Comparison of ENCODE assay signal across 8 mouse cellular contexts in genomic region chr11:113651907-113652273, GRCm38 (mm10). TPM values are rescaled to one million over a fixed set of nuclear protein-coding genes. Genes with fewer than 3 reads are reported as not detected.
DNase-seq lines count a peak whose midpoint lies in the region; ATAC-seq and TF ChIP-seq lines count a peak whose summit lies in the region.

No protein-coding gene starts in this region.

- peak in 1 of 2 experiments; percentile 44 for DNase-seq in layer of hippocampus, adult 2 months (ENCODE audit: low spot score in 2 of 2)
- no peak for DNase-seq in layer of hippocampus, adult 9-10 months (ENCODE audit: low spot score)
- DNase-seq in cerebellum, adult 18-20 months, result peak; percentile 61 to 63
- peak; percentile 63 for DNase-seq in hindbrain, embryonic 14.5 days (ENCODE audit: low spot score)
- no peak for DNase-seq in liver, embryonic 14.5 days (ENCODE audit: low read depth in 3 of 3, low spot score in 3 of 3)
- DNase-seq in retina, embryonic 14.5 days (ENCODE audit: low spot score), result peak; percentile 71
- DNase-seq in urinary bladder, adult 18-20 months (ENCODE audit: low spot score in 2 of 2), result no peak
- no peak for DNase-seq in heart, adult 18-20 months

- H3K9me3 ChIP-seq in hindbrain, embryonic 14.5 days (ENCODE audit: control insufficient read depth, low read length), result no peaks in the 10 kb centered on the region
- H3K9me3 ChIP-seq in liver, embryonic 14.5 days (ENCODE audit: control insufficient read depth, low read length), result no peaks in the 10 kb centered on the region

- no peak overlapping the region; the same call in 1 of the 2 replicates for H3K4me3 ChIP-seq in layer of hippocampus, adult 2 months
- H3K4me3 ChIP-seq in hindbrain, embryonic 14.5 days (replicated peaks; ENCODE audit: low read length), result no peak overlapping the region
- no peak overlapping the region for H3K4me3 ChIP-seq in liver, embryonic 14.5 days (ENCODE audit: insufficient read depth in 1 of 2, low read depth in 2 of 2, low read length in 2 of 2)

- TF ChIP-seq CTCF in layer of hippocampus, adult 2 months (conservative IDR thresholded peaks at IDR 0.05), result peak; percentile 73
- TF ChIP-seq CTCF in liver, embryonic 14.5 days (IDR thresholded peaks at IDR 0.05; ENCODE audit: low read depth), result peak; percentile 63

- H3K4me2 ChIP-seq in hindbrain, embryonic 14.5 days (replicated peaks), result no peak overlapping the region
- peak overlapping the region; percentile 15; the same call in 1 of the 2 replicates for H3K4me2 ChIP-seq in liver, embryonic 14.5 days (ENCODE audit: low read depth)

- TF ChIP-seq EP300 in liver, embryonic 14.5 days (IDR thresholded peaks at IDR 0.05; ENCODE audit: low read depth), result no peak

- peak overlapping the region; percentile 100 for H3K27ac ChIP-seq in layer of hippocampus, adult 2 months
- no peak overlapping the region for H3K27ac ChIP-seq in hindbrain, embryonic 14.5 days
- peak overlapping the region; percentile 80 for H3K27ac ChIP-seq in liver, embryonic 14.5 days

- peaks cover 15% of the 10 kb centered on the region for H3K4me1 ChIP-seq in hindbrain, embryonic 14.5 days (replicated peaks; ENCODE audit: control insufficient read depth, insufficient read depth, low read length)
- peaks cover 24 to 27% of the 10 kb centered on the region in 2 experiments for H3K4me1 ChIP-seq in liver, embryonic 14.5 days (replicated peaks; ENCODE audit: control insufficient read depth in 2 of 2, insufficient read depth in 2 of 2, low read length in 1 of 2)

- no peaks in the 10 kb centered on the region for H3K27me3 ChIP-seq in hindbrain, embryonic 14.5 days (ENCODE audit: control insufficient read depth, insufficient read depth, low read length)
- H3K27me3 ChIP-seq in liver, embryonic 14.5 days (ENCODE audit: control insufficient read depth, insufficient read depth, low read length), result no peaks in the 10 kb centered on the region

- H3K9ac ChIP-seq in hindbrain, embryonic 14.5 days, result no peak overlapping the region
- no peak overlapping the region for H3K9ac ChIP-seq in liver, embryonic 14.5 days (replicated peaks)

- peak; percentile 23; the same call in 1 of the 2 replicates for ATAC-seq in hindbrain, embryonic 14.5 days (ENCODE audit: low FRiP score)
- ATAC-seq in liver, embryonic 14.5 days (ENCODE audit: insufficient read depth), result no peak

- WGBS in hindbrain, embryonic 14.5 days, result 46% methylated on average over 8 of the region's 8 CpGs
- WGBS in liver, embryonic 14.5 days (ENCODE audit: insufficient replicate concordance), result 62% methylated on average over 8 of the region's 8 CpGs

- peaks cover 49% of the 10 kb centered on the region for H3K36me3 ChIP-seq in hindbrain, embryonic 14.5 days (replicated peaks; ENCODE audit: control insufficient read depth, insufficient read depth)
- H3K36me3 ChIP-seq in liver, embryonic 14.5 days (replicated peaks; ENCODE audit: control insufficient read depth, insufficient read depth, low read depth), result peaks cover 52% of the 10 kb centered on the region

RNA-seq across cellular contexts. Expression of gene Slc39a11, which starts 2.0 kb away (rescaled TPM):
- 10 to 100 TPM; 21.7 to 23.1 TPM for total RNA-seq in layer of hippocampus, adult 2 months (2021)
- 25.5 and 30.2 TPM in 2 replicates for polyA plus RNA-seq in hindbrain, embryonic 14.5 days (2014; fragmentation: Nextera tagmentation; extraction: Ambion mirVana)
- 4.9 and 5.1 TPM in 2 replicates for polyA plus RNA-seq in liver, embryonic 14.5 days (2012; rRNA removed)
- polyA plus RNA-seq in liver, embryonic 14.5 days (2014; fragmentation: Nextera tagmentation; extraction: Ambion mirVana), result 10.1 and 10.2 TPM in 2 replicates
- 1 to 10 TPM; 3.3 to 4.8 TPM for total RNA-seq in heart, adult 18-20 months (2021)

RNA-seq across cellular contexts. Expression of gene Cog1, which starts 2.9 kb away (rescaled TPM):
- 10 to 100 TPM; 59.5 to 63.2 TPM for total RNA-seq in layer of hippocampus, adult 2 months (2021)
- 38.0 and 41.9 TPM in 2 replicates for polyA plus RNA-seq in hindbrain, embryonic 14.5 days (2014; fragmentation: Nextera tagmentation; extraction: Ambion mirVana)
- polyA plus RNA-seq in liver, embryonic 14.5 days (2012; rRNA removed), result 12.0 and 12.9 TPM in 2 replicates
- 9.3 and 12.7 TPM in 2 replicates for polyA plus RNA-seq in liver, embryonic 14.5 days (2014; fragmentation: Nextera tagmentation; extraction: Ambion mirVana)
- 10 to 100 TPM; 17.3 to 19.8 TPM for total RNA-seq in heart, adult 18-20 months (2021)

RNA-seq across cellular contexts. Expression of gene Fam104a, which starts 32.1 kb away (rescaled TPM):
- total RNA-seq in layer of hippocampus, adult 2 months (2021), result 10 to 100 TPM; 26.4 to 29.1 TPM
- 42.3 and 43.7 TPM in 2 replicates for polyA plus RNA-seq in hindbrain, embryonic 14.5 days (2014; fragmentation: Nextera tagmentation; extraction: Ambion mirVana)
- 20.6 and 25.0 TPM in 2 replicates for polyA plus RNA-seq in liver, embryonic 14.5 days (2012; rRNA removed)
- 44.5 and 46.8 TPM in 2 replicates for polyA plus RNA-seq in liver, embryonic 14.5 days (2014; fragmentation: Nextera tagmentation; extraction: Ambion mirVana)
- total RNA-seq in heart, adult 18-20 months (2021), result 10 to 100 TPM; 16.0 to 16.7 TPM

RNA-seq across cellular contexts. Expression of gene D11Wsu47e, which starts 32.3 kb away (rescaled TPM):
- total RNA-seq in layer of hippocampus, adult 2 months (2021), result 10 to 100 TPM; 13.2 to 16.2 TPM
- 22.2 and 24.2 TPM in 2 replicates for polyA plus RNA-seq in hindbrain, embryonic 14.5 days (2014; fragmentation: Nextera tagmentation; extraction: Ambion mirVana)
- 5.8 and 8.0 TPM in 2 replicates for polyA plus RNA-seq in liver, embryonic 14.5 days (2012; rRNA removed)
- polyA plus RNA-seq in liver, embryonic 14.5 days (2014; fragmentation: Nextera tagmentation; extraction: Ambion mirVana), result 7.8 and 9.2 TPM in 2 replicates
- 1 to 10 TPM; 7.0 to 7.8 TPM for total RNA-seq in heart, adult 18-20 months (2021)

RNA-seq across cellular contexts. Expression of gene Sstr2, which starts 32.7 kb away (rescaled TPM):
- total RNA-seq in layer of hippocampus, adult 2 months (2021), result 10 to 100 TPM; 22.0 to 23.2 TPM
- 19.4 and 23.9 TPM in 2 replicates for polyA plus RNA-seq in hindbrain, embryonic 14.5 days (2014; fragmentation: Nextera tagmentation; extraction: Ambion mirVana)
- 2.8 and 3.5 TPM in 2 replicates for polyA plus RNA-seq in liver, embryonic 14.5 days (2012; rRNA removed)
- polyA plus RNA-seq in liver, embryonic 14.5 days (2014; fragmentation: Nextera tagmentation; extraction: Ambion mirVana), result 3.6 and 3.8 TPM in 2 replicates
- not detected for total RNA-seq in heart, adult 18-20 months (2021)

Comparison
In these comparisons a context has a peak if more than half of its experiments do, and no peak if none do; other contexts are left out.
1. DNase-seq: peak in cerebellum, adult 18-20 months (2 of 2), hindbrain, embryonic 14.5 days (single experiment) and retina, embryonic 14.5 days (single experiment); none in layer of hippocampus, adult 9-10 months (single experiment), liver, embryonic 14.5 days (0 of 3), urinary bladder, adult 18-20 months (0 of 2) and heart, adult 18-20 months (0 of 2).